Mouse (Mus musculus): ENCODE data around the gene Fam151b.

- no peak for TF ChIP-seq CTCF (IDR thresholded peaks at IDR 0.05; ENCODE audit: low read depth)
- no peak for TF ChIP-seq EP300 (IDR thresholded peaks at IDR 0.05; ENCODE audit: low read depth)
Observed at GRCm38 (mm10) chr13:92419630-92420029, 64.2 kb downstream of the Fam151b start.
